Mouse (Mus musculus) hindbrain, embryonic 11.5 days (tissue): ENCODE results near the gene Aprt. TPM values are rescaled to one million over a fixed set of nuclear protein-coding genes. Genes with fewer than 3 reads are reported as not detected.

Source experiments
- polyA plus RNA-seq: library from polyadenylated mRNA; unstranded; fragments of >200 nt; fragmentation: Nextera tagmentation; extraction: Ambion mirVana; gene quantifications from 2 replicates; pipeline ENCODE4 v1.2.1, GENCODE M21; 2014

Gene Aprt
- polyA plus RNA-seq, 1 experiment from 2014 or later, result 206 TPM

Other genes starting within 250 kb of the Aprt start
- 0.11 and 0.25 TPM in 2 replicates for gene Trhr2, start 216.2 kb downstream of the Aprt start, polyA plus RNA-seq
- 38.4 and 38.6 TPM in 2 replicates for gene Zc3h18, start 200.3 kb downstream of the Aprt start, polyA plus RNA-seq
- gene Il17c, start 154.9 kb downstream of the Aprt start, polyA plus RNA-seq, result not detected in 2 replicates
- 52.7 and 53.4 TPM in 2 replicates for gene Cyba, start 144.0 kb downstream of the Aprt start, polyA plus RNA-seq
- gene Mvd, start 133.5 kb downstream of the Aprt start, polyA plus RNA-seq, result 46.3 and 49.2 TPM in 2 replicates
- gene Snai3, start 116.2 kb downstream of the Aprt start, polyA plus RNA-seq, result not detected in 2 replicates
- 24.2 and 27.6 TPM in 2 replicates for gene Rnf166, start 100.8 kb downstream of the Aprt start, polyA plus RNA-seq
- gene Ctu2, start 100.8 kb downstream of the Aprt start, polyA plus RNA-seq, result 65.6 and 67.5 TPM in 2 replicates
- gene Piezo1, start 25.6 kb downstream of the Aprt start, polyA plus RNA-seq, result 5.2 and 5.3 TPM in 2 replicates
- gene Cdt1, start 8.9 kb downstream of the Aprt start, polyA plus RNA-seq, result 19.8 and 21.3 TPM in 2 replicates
- gene Galns, start 34.6 kb upstream of the Aprt start, polyA plus RNA-seq, result 4.7 and 6.2 TPM in 2 replicates
- 48.3 and 60.2 TPM in 2 replicates for gene Trappc2l, start 34.7 kb upstream of the Aprt start, polyA plus RNA-seq
- not detected in 2 replicates for gene Pabpn1l, start 45.8 kb upstream of the Aprt start, polyA plus RNA-seq
- 7.3 and 8.9 TPM in 2 replicates for gene Cbfa2t3, start 122.2 kb upstream of the Aprt start, polyA plus RNA-seq
- gene Acsf3, start 198.6 kb upstream of the Aprt start, polyA plus RNA-seq, result 11.5 and 15.4 TPM in 2 replicates